Mouse (Mus musculus): ENCODE measurements around the gene Chpt1. TPM values are rescaled to one million over a fixed set of nuclear protein-coding genes. Genes with fewer than 3 reads are reported as not detected.

The Chpt1 gene
- polyA plus RNA-seq, 1 experiment, result not detected

DNA sequence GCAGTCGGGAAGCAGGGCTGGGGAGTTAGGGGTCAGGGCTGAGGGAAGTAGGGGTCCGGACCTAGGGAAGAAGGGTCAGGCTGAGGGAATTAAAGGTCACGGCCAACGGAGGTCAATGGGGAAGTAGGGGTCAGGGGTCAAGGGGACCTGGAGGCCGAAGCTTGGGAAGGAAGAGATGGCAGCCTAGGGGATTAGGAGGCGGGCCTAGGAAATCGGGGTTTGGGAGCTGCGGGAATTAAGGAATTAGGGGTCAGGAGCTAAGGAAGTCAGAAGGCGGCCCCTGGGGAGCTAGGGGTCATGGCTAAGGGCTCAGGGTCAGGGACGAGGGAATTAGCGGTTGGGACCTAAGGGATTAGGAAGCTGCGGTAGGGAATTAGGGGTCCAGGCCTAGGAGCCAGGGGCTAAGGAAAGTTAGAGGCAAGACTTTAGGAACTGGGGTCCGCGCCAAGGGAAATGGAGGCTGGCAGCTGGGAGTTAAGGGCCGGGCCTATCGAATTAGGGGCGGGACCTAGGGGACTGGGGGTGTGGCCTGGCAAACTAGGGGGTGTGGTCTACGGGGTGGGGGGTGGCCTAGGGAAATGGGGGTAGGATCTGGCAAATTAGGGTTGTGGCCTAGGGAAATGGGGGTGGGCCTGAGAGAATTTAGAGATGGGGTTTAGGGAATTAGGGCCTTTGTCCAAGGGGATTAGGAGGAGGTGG, 43.6 kb downstream of the Chpt1 start:
- H3K4me3 ChIP-seq (ENCODE audit: insufficient read depth, low read depth, low read length), result no peak overlapping the region
- no peaks in the 10 kb centered on the region for H3K4me1 ChIP-seq (ENCODE audit: control insufficient read depth, insufficient read depth, low read length)
- no peak for TF ChIP-seq CTCF (IDR thresholded peaks at IDR 0.05; ENCODE audit: insufficient read depth, low read depth, low read length)
- no peak for TF ChIP-seq POLR2A (IDR thresholded peaks at IDR 0.05; ENCODE audit: insufficient read depth, low read depth, low read length)
- no peak overlapping the region for H3K27ac ChIP-seq (ENCODE audit: insufficient read depth, low read depth, low read length)
- 77% methylated on average over 18 of the region's 18 CpGs for WGBS

DNA sequence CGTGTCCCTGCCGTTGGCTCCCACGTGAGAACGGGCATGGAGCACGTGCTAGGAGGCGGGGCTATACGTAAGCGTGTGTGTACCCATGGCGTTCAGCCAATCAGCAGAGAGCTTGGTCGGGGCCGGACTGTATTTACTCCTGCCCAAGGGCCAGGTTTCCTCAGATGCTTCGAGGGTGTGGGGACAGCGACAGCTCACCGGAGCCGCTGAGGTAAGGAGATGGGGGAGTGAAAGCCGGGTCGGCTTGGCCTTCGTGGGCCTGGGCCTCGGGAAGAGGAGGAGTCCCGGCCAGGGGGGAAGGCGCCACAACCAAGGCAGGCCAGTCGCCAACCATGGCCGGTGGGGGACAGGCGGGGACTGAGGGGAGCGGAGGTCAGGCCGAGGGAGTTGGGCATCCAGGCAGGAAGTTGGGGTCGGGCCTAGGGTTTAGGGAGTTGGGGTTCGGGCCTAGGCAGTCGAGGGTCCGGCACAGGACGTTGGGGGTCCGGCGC, 44.3 kb downstream of the Chpt1 start, which contains the start of gene Sycp3:
Sycp3 (plus strand) TSS at position 68 of the 491 bp plus-strand sequence.
- no peaks in the 10 kb centered on the region for H3K4me1 ChIP-seq (ENCODE audit: control insufficient read depth, insufficient read depth, low read length)
- no peak within 1 kb of the TSS for H3K27ac ChIP-seq (ENCODE audit: insufficient read depth, low read depth, low read length)
- H3K4me3 ChIP-seq (ENCODE audit: insufficient read depth, low read depth, low read length), result no peak within 1 kb of the TSS
- 85% methylated on average over 33 of the region's 33 CpGs for whole genome bisulfite sequencing
- TF ChIP-seq POLR2A (IDR thresholded peaks at IDR 0.05; ENCODE audit: insufficient read depth, low read depth, low read length) (no peak), CTCF (IDR thresholded peaks at IDR 0.05; ENCODE audit: insufficient read depth, low read depth, low read length) (no peak)

DNA sequence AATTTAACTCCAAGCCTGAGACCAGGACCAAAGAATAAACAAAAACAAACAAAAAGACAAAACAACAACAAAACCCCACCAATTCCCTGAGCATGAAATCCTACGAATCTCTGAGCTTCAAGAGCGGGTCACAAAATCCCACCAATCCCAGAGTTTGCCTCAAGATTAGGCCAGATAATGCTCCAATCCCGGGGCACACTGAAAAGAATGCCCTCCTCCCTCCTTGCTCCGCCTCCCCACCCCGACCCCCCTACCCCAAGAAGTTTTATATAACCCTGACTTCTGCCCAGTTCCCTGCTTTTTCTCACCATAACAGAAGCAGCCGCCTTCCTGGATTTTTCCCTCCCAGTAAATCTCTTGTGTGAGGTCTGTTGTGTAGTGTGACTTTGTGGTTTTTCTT, 46.1 kb downstream of the Chpt1 start:
- Histone ChIP-seq H3K27ac (ENCODE audit: insufficient read depth, low read depth, low read length) (no peak overlapping the region), H3K4me1 (ENCODE audit: control insufficient read depth, insufficient read depth, low read length) (no peaks in the 10 kb centered on the region), H3K4me3 (ENCODE audit: insufficient read depth, low read depth, low read length) (no peak overlapping the region)
- TF ChIP-seq CTCF (IDR thresholded peaks at IDR 0.05; ENCODE audit: insufficient read depth, low read depth, low read length) (no peak), POLR2A (IDR thresholded peaks at IDR 0.05; ENCODE audit: insufficient read depth, low read depth, low read length) (no peak)
- WGBS, result 62% methylated on average over 6 of the region's 6 CpGs

DNA sequence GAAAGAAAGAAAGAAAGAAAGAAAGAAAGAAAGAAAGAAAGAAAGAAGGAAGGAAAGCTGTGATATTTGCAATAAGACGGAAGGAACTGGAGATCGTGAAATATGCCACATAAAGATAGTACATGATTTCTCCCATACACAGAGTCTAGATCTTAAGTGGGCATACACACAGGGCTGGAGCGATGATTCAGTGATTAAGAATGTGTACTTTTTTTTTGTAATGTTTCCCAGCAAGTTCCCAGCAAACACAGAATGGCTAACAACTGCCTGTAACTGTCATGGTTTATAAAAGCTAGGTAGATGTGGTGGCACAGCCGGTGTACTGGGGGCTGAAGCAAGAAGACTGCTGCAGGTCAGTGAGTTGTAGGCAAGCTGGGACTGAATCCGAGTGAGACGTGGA, 51.9 kb downstream of the Chpt1 start:
- Histone ChIP-seq H3K27ac (ENCODE audit: insufficient read depth, low read depth, low read length) (no peak overlapping the region), H3K4me3 (ENCODE audit: insufficient read depth, low read depth, low read length) (no peak overlapping the region), H3K4me1 (ENCODE audit: control insufficient read depth, insufficient read depth, low read length) (no peaks in the 10 kb centered on the region)
- WGBS, result 81% methylated on average over 6 of the region's 6 CpGs
- TF ChIP-seq CTCF (IDR thresholded peaks at IDR 0.05; ENCODE audit: insufficient read depth, low read depth, low read length) (no peak), POLR2A (IDR thresholded peaks at IDR 0.05; ENCODE audit: insufficient read depth, low read depth, low read length) (no peak)

DNA sequence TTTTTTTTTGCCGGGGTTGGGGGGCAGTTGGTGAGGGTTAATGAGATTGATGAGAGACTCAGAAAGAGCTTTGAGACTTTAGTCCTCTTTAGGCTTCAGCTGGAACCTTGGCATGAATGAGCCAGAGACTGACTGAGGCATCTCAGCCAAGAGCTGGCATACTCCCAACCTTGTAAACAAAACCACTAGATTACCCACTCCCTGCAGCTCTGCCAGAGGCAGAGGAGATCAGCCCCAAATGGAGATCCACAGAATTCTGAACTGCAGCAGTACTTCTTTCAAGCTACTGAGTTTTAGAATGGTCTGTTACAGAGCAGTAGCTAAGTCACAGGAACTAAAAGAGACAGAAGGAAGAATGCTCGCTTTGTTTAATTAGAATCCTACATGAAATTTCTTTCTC, 52.7 kb downstream of the Chpt1 start:
- 33% methylated on average over 2 of the region's 2 CpGs for WGBS
- Histone ChIP-seq H3K4me3 (ENCODE audit: insufficient read depth, low read depth, low read length) (no peak overlapping the region), H3K27ac (ENCODE audit: insufficient read depth, low read depth, low read length) (no peak overlapping the region), H3K4me1 (ENCODE audit: control insufficient read depth, insufficient read depth, low read length) (no peaks in the 10 kb centered on the region)
- TF ChIP-seq POLR2A (IDR thresholded peaks at IDR 0.05; ENCODE audit: insufficient read depth, low read depth, low read length) (no peak), CTCF (IDR thresholded peaks at IDR 0.05; ENCODE audit: insufficient read depth, low read depth, low read length) (no peak)

DNA sequence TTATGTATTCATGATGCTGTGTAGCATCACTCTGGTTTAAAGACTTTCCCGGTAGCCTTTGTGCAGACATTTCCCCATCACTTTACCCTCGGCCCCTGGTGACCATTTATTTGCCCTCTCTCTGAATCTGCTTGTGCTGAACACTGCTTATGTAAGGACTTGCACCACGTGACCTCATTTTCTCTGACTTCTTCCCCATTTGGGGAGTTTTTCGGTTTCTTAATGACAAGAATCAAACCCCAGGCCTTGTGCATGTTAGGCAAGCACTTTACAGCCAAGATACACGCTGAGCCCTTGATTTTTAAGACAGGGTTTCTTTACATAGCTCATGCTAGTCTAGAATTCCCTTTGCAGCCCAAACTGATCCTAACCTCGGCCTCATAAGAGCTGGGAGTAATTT, 62.6 kb downstream of the Chpt1 start:
- Histone ChIP-seq H3K4me3 (ENCODE audit: insufficient read depth, low read depth, low read length) (no peak overlapping the region), H3K4me1 (ENCODE audit: control insufficient read depth, insufficient read depth, low read length) (no peaks in the 10 kb centered on the region), H3K27ac (ENCODE audit: insufficient read depth, low read depth, low read length) (no peak overlapping the region)
- 82% methylated on average over 6 of the region's 6 CpGs for whole genome bisulfite sequencing
- TF ChIP-seq CTCF (IDR thresholded peaks at IDR 0.05; ENCODE audit: insufficient read depth, low read depth, low read length) (no peak), POLR2A (IDR thresholded peaks at IDR 0.05; ENCODE audit: insufficient read depth, low read depth, low read length) (no peak)

DNA sequence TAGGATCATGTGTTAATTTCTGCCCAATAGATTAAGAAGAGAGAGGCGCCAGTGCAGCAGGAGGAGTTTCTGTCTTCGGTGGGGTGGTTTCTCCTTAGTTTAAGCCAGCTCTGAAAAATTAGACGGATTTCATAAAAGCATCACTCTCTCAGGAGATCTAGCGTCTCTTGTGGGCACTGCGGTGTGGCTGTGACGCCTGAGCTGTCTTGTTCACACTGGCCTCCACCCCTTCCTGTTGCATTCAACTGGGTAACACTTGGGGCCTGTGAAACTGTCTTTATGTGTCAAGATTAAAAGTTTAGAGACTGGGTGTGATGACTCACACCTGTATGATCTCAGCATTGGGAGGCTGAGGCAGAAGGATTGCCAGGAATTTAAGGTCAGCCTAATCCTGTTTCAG, 75.9 kb downstream of the Chpt1 start:
- no peak for TF ChIP-seq CTCF (IDR thresholded peaks at IDR 0.05; ENCODE audit: insufficient read depth, low read depth, low read length)
- TF ChIP-seq POLR2A (IDR thresholded peaks at IDR 0.05; ENCODE audit: insufficient read depth, low read depth, low read length), result no peak
- H3K4me3 ChIP-seq (ENCODE audit: insufficient read depth, low read depth, low read length), result no peak overlapping the region
- H3K27ac ChIP-seq (ENCODE audit: insufficient read depth, low read depth, low read length), result no peak overlapping the region
- H3K4me1 ChIP-seq (ENCODE audit: control insufficient read depth, insufficient read depth, low read length), result no peaks in the 10 kb centered on the region
- 92% methylated on average over 6 of the region's 6 CpGs for WGBS

DNA sequence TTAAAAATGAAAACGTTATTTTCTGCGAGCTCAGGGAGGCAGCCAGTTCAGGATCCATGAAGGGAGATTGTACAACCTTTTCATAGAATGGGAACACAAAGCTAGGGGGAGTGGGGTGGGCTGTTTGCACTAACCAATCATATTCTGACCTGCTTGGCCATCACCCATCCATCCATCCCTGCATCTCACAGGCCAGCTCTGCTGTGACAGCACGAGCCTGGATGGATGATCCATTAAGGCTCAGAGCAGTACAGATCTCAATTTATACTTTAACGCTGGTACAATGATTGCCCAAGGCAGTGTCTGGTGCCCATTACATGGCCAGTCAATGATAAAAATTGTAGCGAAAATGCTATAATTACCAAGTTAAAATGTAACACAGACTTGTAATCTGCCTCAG, 77.0 kb downstream of the Chpt1 start:
- TF ChIP-seq POLR2A (IDR thresholded peaks at IDR 0.05; ENCODE audit: insufficient read depth, low read depth, low read length), result no peak
- TF ChIP-seq CTCF (IDR thresholded peaks at IDR 0.05; ENCODE audit: insufficient read depth, low read depth, low read length), result no peak
- Histone ChIP-seq H3K27ac (ENCODE audit: insufficient read depth, low read depth, low read length) (no peak overlapping the region), H3K4me3 (ENCODE audit: insufficient read depth, low read depth, low read length) (no peak overlapping the region), H3K4me1 (ENCODE audit: control insufficient read depth, insufficient read depth, low read length) (no peaks in the 10 kb centered on the region)
- WGBS, result 52% methylated on average over 5 of the region's 5 CpGs

DNA sequence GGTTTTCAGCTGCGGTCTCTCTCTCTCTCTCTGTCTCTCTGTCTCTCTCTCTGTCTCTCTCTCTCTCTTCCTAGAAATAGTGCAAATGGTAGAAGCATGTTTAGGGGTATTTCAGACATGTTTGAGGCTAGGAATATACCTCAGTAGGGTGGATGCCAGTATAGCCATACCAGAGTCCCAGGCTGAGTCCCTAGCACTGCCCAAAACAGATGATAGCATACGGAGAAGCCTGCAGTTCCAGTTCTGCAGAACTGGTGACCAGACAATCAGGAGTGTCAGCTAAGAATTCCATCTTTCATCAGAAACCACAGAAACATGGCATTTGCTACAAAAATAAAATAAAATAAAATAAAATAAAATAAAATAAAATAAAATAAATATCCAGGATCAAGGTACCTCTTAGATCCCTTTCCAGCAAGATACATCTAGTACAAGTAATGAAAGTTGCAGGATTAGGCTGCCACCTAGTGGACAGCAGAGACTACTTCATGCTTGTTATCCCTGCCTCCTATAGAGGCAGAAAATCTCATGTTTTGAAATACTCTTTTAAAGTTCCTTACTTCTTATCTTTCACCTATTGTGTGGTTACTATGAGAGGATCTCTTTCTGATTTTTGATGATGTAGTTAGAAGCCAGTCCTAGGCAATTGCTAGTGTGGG, 77.6 kb downstream of the Chpt1 start:
- Histone ChIP-seq H3K4me1 (ENCODE audit: control insufficient read depth, insufficient read depth, low read length) (peaks cover 2% of the 10 kb centered on the region; the same call in 1 of the 2 replicates), H3K4me3 (ENCODE audit: insufficient read depth, low read depth, low read length) (no peak overlapping the region), H3K27ac (ENCODE audit: insufficient read depth, low read depth, low read length) (no peak overlapping the region)
- TF ChIP-seq POLR2A (IDR thresholded peaks at IDR 0.05; ENCODE audit: insufficient read depth, low read depth, low read length), result no peak
- no peak for TF ChIP-seq CTCF (IDR thresholded peaks at IDR 0.05; ENCODE audit: insufficient read depth, low read depth, low read length)
- 94% methylated on average over 2 of the region's 2 CpGs for WGBS

Data from olfactory bulb, adult 2 months (tissue).